Mouse (Mus musculus): Measurements from ENCODE around the gene Sgip1.

- TF ChIP-seq POU5F1 (IDR thresholded peaks at IDR 0.05; ENCODE audit: borderline replicate concordance, low read length) (no peak), CTCF (conservative IDR thresholded peaks at IDR 0.05; ENCODE audit: low read length) (no peak)
Observed at GRCm38 (mm10) chr4:102828518-102828917, 87.4 kb downstream of the Sgip1 start.
